Mouse (Mus musculus) heart, adult 2 months (tissue): ENCODE data around the gene Caln1. TPM values are rescaled to one million over a fixed set of nuclear protein-coding genes. Genes with fewer than 3 reads are reported as not detected.

Experiments
- DNase-seq, 2 experiments: peaks; one replicate each; pipeline ENCODE4 v3.0.0; 2021
- H3K27ac ChIP-seq: fragments of 200-600 bp; 2 replicates; pipeline ENCODE4 v1.8.1; 2022
- H3K27me3 ChIP-seq: fragments of 200-500 bp; 2 replicates; pipeline ENCODE4 v1.6.1; 2012; ENCODE audit warnings: mild to moderate bottlenecking, low read length, inconsistent platforms, mixed read lengths; ENCODE audit not compliant: control insufficient read depth, insufficient read depth
- H3K36me3 ChIP-seq: fragments of 200-500 bp; 2 replicates; pipeline ENCODE4 v1.6.1; 2012; ENCODE audit warnings: low read length, inconsistent platforms; ENCODE audit not compliant: control insufficient read depth, insufficient read depth
- H3K4me1 ChIP-seq: fragments of 200-500 bp; 2 replicates; pipeline ENCODE4 v1.6.1; 2011; ENCODE audit warnings: low read length; ENCODE audit not compliant: control insufficient read depth, insufficient read depth
- H3K4me3 ChIP-seq: fragments of 200-600 bp; 2 replicates; pipeline ENCODE4 v1.8.1; 2022
- H3K79me2 ChIP-seq: fragments of 200-500 bp; replicated peaks from 2 replicates; pipeline ENCODE4 v1.6.1; 2012; ENCODE audit warnings: mild to moderate bottlenecking, inconsistent platforms, low read length, moderate library complexity, mixed read lengths; ENCODE audit not compliant: control insufficient read depth, insufficient read depth
- H3K9ac ChIP-seq: fragments of 200-500 bp; 2 replicates; pipeline ENCODE4 v1.6.1; 2012; ENCODE audit warnings: low read depth, mild to moderate bottlenecking, control low read depth, inconsistent platforms, low read length, mixed read lengths
- CTCF ChIP-seq: fragments of 200-600 bp; IDR thresholded peaks from 2 replicates; pipeline ENCODE4 v1.8.1; 2022; ENCODE audit warnings: antibody characterized with exemption, mild to moderate bottlenecking, moderate library complexity
- EP300 ChIP-seq: fragments of 200-500 bp; IDR thresholded peaks from 2 replicates; pipeline ENCODE4 v1.6.1; 2011; ENCODE audit warnings: low read depth, low read length, control low read depth; ENCODE audit not compliant: insufficient read depth
- POLR2A ChIP-seq: fragments of 200-500 bp; IDR thresholded peaks from 2 replicates; pipeline ENCODE4 v1.6.1; 2011; ENCODE audit warnings: mild to moderate bottlenecking, low read depth, low read length, control low read depth; ENCODE audit not compliant: insufficient read depth
- whole genome bisulfite sequencing: fragments of 180-500 bp; shearing (Covaris S2); methylation state at CpG from one replicate; pipeline ENCODE4 v1.1.7; 2018; 5-methylcytosine and 5-hydroxymethylcytosine counted together
- intact Hi-C: fragments of 180-260 bp; cut with DNase I; formaldehyde crosslinking; loops from one replicate; pipeline ENCODE4 v1.15.1; 2025
- polyA plus RNA-seq: library from polyadenylated mRNA; depleted of rRNA; stranded (reverse); fragments of >200 nt; gene quantifications from 2 replicates; pipeline ENCODE4 v1.2.3, GENCODE M21; 2012
- total RNA-seq, 2 experiments: library from RNA; stranded (reverse); gene quantifications; 2 replicates each; pipeline ENCODE4 v1.2.3; 2021

The Caln1 gene
- total and polyA plus RNA-seq, 3 experiments = not detected

- Histone ChIP-seq H3K4me1 (no peaks in the 10 kb centered on the region), H3K4me3 (no peak overlapping the region), H3K79me2 (no peaks in the 10 kb centered on the region), H3K9ac (no peak overlapping the region), H3K27ac (no peak overlapping the region), H3K36me3 (no peaks in the 10 kb centered on the region), H3K27me3 (no peaks in the 10 kb centered on the region)
- no peak for DNase-seq
- intact Hi-C loops = no loop called here
- TF ChIP-seq CTCF (no peak), EP300 (no peak), POLR2A (no peak)
- 60% methylated on average over 6 of the region's 6 CpGs for WGBS
Measured at GRCm38 (mm10) chr5:130395142-130395541, 25.9 kb downstream of the Caln1 start.

- H3K36me3 ChIP-seq = no peaks in the 10 kb centered on the region
- H3K4me1 ChIP-seq = no peaks in the 10 kb centered on the region
- no peak overlapping the region for H3K9ac ChIP-seq
- TF ChIP-seq POLR2A (no peak), EP300 (no peak), CTCF (no peak)
- no peak for DNase-seq
- no peaks in the 10 kb centered on the region for H3K27me3 ChIP-seq
- 82% methylated on average over 8 of the region's 8 CpGs for WGBS
- H3K27ac ChIP-seq = no peak overlapping the region
- H3K79me2 ChIP-seq = no peaks in the 10 kb centered on the region
- no peak overlapping the region for H3K4me3 ChIP-seq
- intact Hi-C loops = loop anchor here (10.0 kb wide), 1 partner anchor 454 kb away; no protein-coding TSS in a partner anchor
Measured at GRCm38 (mm10) chr5:130400136-130400917, 31.1 kb downstream of the Caln1 start.

GRCm38 (mm10) chr5:130405201-130405600, 35.9 kb downstream of the Caln1 start:
- peak in 1 of 2 experiments; percentile 39 for DNase-seq
- no peak overlapping the region for H3K9ac ChIP-seq
- H3K27ac ChIP-seq = no peak overlapping the region
- H3K4me3 ChIP-seq = no peak overlapping the region
- intact Hi-C loops = loop anchor here (10.0 kb wide), 1 partner anchor 450 kb away; no protein-coding TSS in a partner anchor
- no peaks in the 10 kb centered on the region for H3K27me3 ChIP-seq
- no peaks in the 10 kb centered on the region for H3K79me2 ChIP-seq
- 61% methylated on average over 1 of the region's 1 CpGs for WGBS
- H3K36me3 ChIP-seq = no peaks in the 10 kb centered on the region
- TF ChIP-seq CTCF (peak; percentile 81), EP300 (no peak), POLR2A (no peak)
- no peaks in the 10 kb centered on the region for H3K4me1 ChIP-seq

- no peaks in the 10 kb centered on the region for H3K4me1 ChIP-seq
- H3K9ac ChIP-seq = no peak overlapping the region
- TF ChIP-seq EP300 (no peak), CTCF (no peak), POLR2A (no peak)
- no peak overlapping the region for H3K4me3 ChIP-seq
- H3K36me3 ChIP-seq = no peaks in the 10 kb centered on the region
- no peaks in the 10 kb centered on the region for H3K27me3 ChIP-seq
- intact Hi-C loops = loop anchor here (10.0 kb wide), 1 partner anchor 445 kb away; no protein-coding TSS in a partner anchor
- 73% methylated on average over 6 of the region's 6 CpGs for WGBS
- H3K79me2 ChIP-seq = no peaks in the 10 kb centered on the region
- no peak for DNase-seq
- H3K27ac ChIP-seq = no peak overlapping the region
Measured at GRCm38 (mm10) chr5:130409706-130410105, 40.5 kb downstream of the Caln1 start.

GRCm38 (mm10) chr5:130411516-130411915, 42.3 kb downstream of the Caln1 start:
- no peak for DNase-seq
- Histone ChIP-seq H3K27ac (no peak overlapping the region), H3K27me3 (no peaks in the 10 kb centered on the region), H3K36me3 (no peaks in the 10 kb centered on the region), H3K4me3 (no peak overlapping the region), H3K9ac (no peak overlapping the region), H3K79me2 (no peaks in the 10 kb centered on the region), H3K4me1 (no peaks in the 10 kb centered on the region)
- TF ChIP-seq CTCF (no peak), EP300 (no peak), POLR2A (no peak)
- WGBS = 84% methylated on average over 17 of the region's 17 CpGs
- intact Hi-C loops = no loop called here

GRCm38 (mm10) chr5:130447438-130447837, 78.2 kb downstream of the Caln1 start:
- H3K4me3 ChIP-seq = no peak overlapping the region
- intact Hi-C loops = no loop called here
- no peaks in the 10 kb centered on the region for H3K36me3 ChIP-seq
- H3K4me1 ChIP-seq = no peaks in the 10 kb centered on the region
- no peak overlapping the region for H3K9ac ChIP-seq
- WGBS = 34% methylated on average over 6 of the region's 6 CpGs
- no peak for DNase-seq
- no peaks in the 10 kb centered on the region for H3K79me2 ChIP-seq
- no peak for TF ChIP-seq POLR2A
- TF ChIP-seq CTCF = no peak
- TF ChIP-seq EP300 = no peak
- H3K27ac ChIP-seq = no peak overlapping the region
- H3K27me3 ChIP-seq = peaks cover 7% of the 10 kb centered on the region; the same call in 1 of the 2 replicates
